Mouse (Mus musculus) right cerebral cortex, adult 2 months (tissue): ENCODE results near the gene Cul4a.

Source experiments
- DNase-seq, 2 experiments: peaks; one replicate each; pipeline ENCODE4 v3.0.0; 2021 to 2022; ENCODE audit warnings: low spot score in 2 of 2

Gene Cul4a

DNA sequence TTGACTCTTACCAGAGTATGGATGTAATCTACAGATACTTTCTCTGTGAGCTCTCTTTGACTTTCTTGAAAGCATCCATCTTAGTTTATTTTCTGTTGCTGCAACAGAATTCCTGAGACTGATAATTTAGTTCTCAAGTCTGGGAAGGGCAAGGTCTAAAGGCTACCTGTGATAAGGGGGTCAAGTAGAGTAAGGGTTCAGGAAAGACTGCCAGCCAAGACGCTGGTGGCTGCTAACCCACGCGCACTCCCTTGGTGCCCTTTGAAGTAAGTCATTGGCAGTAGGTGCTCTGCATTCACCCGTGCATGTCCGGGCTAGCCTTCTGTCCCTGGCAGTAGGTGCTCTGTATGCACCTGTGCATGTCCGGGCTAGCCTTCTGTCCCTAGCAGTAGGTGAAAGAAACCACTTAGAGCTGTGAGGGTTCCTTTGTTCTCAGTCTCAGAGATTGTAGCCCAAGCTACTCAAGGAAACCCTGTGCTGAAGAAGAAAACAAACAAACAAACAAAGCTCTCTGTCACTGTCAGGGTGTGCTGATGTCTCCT, 34.3 kb downstream of the Cul4a start:
- no peak for DNase-seq

DNA sequence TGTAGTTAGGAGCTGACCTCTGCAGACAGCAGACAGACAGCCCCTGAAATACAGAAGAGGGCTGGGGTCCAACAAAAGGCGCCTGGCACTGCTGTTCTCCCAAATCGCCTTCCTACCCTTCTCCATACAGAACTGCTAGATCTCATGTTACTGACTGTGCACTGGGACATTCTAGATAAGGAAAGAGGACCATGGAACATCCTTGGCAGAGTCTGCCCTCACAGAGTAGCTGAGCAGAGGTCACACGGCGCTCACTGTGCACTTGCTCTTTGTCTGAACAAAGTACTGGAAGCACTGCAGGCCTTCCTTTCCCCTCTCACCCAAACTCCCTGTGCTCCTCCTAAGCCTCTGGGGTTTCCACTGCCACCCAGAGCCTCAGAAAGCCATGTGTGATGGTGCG, 36.3 kb downstream of the Cul4a start:
- no peak for DNase-seq

DNA sequence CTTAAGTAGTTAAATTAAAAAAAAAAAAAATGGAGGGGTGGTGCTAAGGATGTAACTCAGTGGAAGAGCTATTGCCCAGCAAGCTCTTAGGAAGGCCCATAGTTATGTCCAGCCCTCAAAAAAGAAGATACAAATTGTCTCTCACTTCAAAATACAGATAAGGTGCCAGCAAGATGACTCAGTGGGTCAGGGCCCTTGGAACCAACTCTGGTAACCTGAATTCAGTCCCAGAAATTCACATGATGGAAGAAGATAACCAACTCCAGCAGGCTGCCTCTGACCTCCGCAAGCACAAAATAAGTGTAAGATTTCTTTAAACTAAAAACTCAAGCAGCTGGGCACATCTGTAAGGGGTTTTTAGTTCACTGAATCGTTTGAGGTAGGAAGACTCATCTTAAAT, 43.1 kb downstream of the Cul4a start:
- DNase-seq: no peak

DNA sequence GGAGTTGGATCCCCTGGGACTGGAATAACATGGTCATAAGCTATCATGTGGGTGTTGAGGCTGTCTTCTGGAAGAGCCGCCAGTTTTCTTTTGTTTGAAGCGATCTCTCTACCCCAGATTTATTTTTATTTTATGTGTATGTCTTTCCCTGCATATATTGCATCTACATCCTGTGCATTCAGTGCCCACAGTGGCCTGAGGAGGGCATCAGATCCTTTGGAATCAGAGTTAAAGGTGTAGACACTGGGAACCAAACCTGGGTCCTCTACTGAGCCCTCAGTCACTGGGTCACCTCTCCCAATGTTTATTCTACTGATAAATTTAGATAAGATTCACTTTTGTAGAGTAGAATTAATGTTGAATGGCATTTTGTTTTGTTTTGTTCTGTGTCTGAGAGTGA, 43.9 kb downstream of the Cul4a start:
- no peak for DNase-seq

DNA sequence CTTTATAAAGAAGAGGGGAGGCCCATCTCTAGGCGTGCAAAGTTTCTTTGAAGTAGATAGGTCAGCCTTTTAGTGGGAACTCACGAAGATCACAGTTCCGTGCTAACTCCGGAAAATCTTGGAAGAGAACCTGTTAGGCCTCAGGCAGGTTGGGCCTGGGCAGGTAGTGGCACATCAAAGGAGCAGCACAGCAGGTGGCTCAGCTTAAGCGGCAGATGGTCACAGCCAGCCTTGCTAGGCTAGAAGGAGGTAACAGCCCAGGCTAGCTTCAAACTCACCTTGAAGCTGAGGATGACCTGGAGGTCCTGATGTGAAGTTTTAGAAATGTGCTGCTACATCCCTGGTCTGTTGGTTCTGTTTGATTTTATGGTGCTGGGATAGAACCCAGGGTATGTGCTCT, 44.4 kb downstream of the Cul4a start:
- DNase-seq: no peak

DNA sequence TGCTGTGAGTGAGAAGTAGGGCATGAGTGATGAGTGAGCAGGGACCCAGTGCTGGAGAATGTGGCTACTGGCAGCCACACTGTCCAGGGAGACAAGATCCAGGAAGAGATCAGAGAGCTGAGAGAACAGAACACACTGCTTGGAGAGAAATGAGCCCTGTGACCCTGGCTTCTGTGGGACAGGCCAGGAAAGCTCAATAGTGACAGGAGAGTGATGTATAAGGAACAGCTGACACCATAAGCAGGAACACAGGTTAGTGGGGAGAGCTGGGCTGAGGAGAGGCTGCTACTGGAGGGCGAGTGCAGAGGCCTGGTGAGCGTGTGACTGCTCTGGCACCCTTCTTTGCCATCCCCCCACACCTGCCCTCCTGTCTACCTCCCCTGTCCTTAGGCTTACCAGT, 45.5 kb downstream of the Cul4a start:
- no peak for DNase-seq

DNA sequence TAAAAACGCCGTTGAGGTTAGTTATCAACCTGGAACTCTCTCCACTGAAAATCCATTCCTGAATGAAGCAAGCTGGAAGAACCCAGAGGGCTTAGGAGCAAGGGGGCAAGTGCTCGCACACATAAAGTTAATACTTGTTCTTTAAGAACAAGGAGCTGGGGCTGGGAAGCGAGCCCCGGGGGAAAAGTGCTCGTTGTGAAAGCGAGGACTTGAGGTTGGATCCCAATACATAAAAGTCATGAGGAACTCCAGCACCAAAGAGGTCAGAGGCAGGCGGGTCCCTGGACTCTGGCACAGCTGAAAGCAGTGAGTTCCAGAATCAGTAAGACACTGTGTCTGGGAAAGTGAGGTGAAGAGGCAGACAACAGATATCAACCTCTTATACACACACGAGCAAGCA, 48.7 kb downstream of the Cul4a start:
- DNase-seq: no peak

DNA sequence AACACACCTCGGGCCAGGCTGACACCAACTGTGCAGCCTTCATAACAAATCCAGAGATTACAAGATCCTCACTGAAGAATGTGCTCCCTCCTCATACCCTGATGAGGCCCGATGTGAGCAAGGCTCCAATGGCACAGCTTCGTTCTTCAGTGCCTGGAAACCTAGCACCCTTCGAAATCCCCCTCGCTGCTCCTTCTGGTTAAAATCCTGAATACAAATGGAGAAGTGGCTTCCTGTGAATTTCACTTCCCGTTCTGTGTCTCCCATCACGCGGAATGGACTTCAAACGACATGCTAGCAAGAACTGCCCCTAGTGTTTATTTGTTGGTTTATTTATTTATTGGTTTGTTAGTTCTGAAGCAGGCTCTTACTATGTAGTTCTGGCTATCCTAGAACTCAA, 49.9 kb downstream of the Cul4a start:
- DNase-seq: no peak

DNA sequence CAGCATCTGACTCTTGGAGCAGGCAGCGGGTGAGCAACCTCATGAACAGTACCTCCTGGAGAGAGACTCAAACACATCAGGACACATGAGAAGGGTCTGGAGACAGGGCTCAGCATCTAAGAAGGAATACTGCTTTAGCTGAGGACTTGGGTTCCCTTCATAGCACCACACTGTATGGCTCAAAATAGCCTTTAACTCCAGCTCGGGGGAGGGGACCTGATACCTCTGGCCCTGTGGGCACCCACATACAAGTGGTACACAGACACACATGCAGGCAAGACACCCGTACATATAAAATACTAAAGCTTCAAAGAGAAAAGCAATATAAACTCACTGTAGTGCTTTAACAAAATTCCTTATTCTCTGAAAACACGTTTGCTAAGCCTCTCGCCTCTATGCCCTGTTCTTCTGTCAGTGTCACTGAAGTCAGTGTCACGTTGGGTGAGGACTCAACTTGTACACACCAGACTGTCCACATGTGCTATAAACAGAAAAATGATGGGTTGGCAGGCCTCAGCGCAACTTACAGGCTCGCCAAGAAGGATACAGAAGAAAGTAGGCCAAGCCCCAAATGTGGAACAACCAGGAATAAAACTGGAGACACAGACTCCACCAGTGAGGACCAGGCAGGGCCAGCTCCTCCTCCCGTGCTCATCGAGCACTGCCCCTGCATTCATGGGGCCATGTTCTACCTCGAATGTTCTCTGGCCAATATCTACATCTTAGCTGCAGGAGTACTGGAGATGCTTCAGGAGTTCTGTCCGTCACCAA, 51.1 kb downstream of the Cul4a start:
- DNase-seq: peak; percentile 24 to 42

DNA sequence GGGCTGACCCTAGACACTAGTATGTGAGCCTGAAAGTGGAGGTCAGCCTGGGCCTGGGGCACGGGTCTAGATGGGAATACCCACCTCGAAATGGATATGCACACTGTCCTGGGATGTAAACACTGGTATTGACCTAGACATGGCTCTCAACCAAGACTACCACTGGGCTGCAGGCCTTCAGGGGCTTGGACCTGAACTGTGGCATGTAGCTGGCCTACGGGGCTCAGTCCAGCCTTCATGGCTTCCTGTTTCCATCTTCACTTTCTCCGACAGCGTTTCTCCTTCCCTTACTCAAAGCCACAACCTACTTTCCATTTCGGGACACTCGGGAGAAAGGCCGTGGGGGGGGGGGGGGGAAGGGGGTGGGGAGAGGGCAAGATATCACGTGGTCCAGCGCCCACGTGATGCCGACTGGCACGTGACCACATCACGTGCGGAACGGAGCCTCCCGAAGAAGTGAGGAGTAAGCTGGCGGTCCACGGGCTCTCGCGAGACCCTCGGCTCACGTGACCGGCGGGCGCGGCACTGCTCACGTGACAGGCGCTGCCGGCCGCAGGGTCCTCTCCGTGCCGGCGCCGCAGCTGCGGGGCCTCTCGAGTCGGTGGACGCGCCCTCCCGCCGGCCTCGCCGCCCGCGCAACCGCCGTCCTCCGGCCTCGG, 53.4 kb downstream of the Cul4a start, which contains the start of gene Lamp1:
Lamp1 (plus strand) TSS at position 444 of the 659 bp plus-strand sequence.
- peak; percentile 98 to 99 for DNase-seq

DNA sequence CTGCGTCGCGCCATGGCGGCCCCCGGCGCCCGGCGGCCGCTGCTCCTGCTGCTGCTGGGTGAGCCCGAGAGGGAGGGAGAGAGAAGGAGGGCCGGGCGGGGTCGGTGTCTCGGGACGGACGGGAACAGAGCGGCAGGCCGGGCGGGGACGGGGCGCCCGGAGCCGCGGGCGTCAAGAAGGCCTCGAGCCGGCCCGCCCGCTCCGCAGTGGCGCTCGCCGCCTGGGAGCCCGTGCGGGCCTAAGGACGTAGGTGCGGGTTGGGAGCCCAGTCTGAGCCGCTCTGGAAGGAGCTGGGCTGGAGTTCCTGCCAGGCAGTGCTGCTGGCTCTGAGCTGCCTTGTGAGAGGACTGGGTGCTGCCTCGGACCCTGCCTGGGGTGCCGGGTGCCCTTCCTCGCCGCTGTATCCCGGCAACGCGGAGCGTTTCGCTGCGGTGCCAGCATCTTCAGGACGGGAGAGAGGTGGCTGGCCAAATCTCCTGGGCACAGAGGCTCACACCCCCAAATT, 54.0 kb downstream of the Cul4a start:
- DNase-seq: no peak

DNA sequence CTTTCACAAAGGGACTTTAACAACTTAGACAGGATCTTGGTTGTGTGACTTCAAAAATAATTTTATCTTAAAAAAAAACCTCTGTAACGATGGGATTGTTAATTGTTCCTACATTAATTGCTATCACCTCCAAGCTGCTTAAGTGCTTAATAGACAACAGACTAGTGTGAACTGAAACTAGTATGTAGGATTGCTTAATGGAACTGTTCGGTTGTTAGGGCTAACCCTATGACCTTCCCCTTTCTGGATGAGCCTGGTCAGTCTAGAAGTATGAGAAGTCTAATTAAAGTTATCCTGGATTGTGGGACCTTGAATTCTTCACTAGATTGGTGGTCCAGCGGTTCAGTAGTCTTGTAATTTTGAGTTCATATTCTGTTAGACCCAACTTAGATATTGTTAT, 55.3 kb downstream of the Cul4a start:
- no peak for DNase-seq

DNA sequence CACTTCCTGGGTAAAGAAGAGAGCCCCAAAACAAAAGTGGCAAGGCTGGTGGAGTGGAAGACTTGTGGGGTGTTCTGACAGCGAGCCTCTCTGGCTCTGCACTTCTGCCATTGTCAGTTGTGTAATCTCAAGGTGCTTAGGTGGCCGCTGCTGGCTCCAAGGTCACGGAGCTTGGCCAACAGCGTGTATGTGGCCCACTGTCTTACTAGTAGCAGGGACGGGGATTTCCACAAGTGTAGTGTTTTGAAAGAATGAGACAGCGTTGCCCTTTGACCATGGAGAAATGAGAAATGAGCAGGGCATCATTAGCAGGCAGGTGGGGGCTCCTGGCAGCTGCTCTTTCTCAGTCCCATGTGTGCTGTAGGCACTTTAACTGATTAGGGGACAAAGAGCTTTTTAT, 56.7 kb downstream of the Cul4a start:
- DNase-seq: no peak

DNA sequence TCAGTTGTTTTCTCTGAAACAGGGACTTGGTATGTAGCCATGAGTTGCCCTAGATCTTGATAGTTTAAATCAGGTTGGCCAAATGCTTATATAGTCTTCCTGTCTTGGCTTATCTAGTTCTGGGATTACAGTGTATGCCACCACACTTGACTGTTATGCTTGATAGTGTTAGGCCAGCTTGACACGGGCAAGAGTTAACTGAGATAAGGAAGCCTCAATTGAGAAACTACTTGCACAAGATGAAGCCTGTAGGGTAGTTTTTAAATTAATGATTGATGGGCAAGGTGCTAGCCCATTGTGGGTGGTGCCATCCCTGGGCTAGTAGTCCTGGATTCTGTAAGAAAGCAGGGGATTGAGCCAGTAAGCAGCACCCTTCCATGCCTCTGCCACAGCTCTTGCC, 58.1 kb downstream of the Cul4a start:
- DNase-seq: no peak

DNA sequence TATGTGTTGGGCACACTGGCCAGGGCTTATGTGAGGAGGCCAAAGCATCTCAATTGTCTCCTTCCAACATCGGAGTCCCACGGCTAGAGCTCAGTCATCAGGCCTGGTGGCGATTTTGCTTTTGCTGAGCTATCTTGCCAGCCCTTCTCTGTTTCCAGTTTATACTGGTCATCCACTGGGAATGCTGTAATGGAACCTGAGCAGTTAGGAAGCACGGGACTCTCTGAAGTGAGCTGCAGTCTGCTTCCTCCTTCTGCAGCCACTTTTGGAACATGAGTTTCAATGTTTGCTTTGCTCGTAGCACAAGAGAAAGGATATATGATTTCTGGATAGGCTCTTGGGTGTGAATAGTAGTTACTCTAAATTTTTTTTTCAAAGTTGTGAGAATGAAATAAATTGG, 58.9 kb downstream of the Cul4a start:
- DNase-seq: no peak

DNA sequence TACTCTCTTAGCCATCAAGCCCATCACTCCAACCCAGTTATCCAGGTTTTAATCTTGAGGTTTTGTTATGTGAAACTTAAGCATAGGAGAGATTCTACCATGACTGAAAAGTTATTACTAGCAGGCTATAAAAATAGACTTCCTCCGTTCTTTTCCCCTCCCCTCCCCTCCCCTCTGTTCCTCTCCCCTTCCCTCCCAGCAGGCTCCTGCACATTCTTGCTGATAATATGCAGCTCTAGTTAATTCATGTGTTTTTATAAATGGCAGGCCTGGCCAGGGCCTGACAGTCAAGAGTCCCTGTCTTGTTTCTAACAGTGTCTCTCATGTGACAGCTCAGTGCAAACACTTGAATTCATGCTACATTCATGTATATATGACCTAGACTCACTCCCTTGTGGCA, 65.1 kb downstream of the Cul4a start:
- no peak for DNase-seq

DNA sequence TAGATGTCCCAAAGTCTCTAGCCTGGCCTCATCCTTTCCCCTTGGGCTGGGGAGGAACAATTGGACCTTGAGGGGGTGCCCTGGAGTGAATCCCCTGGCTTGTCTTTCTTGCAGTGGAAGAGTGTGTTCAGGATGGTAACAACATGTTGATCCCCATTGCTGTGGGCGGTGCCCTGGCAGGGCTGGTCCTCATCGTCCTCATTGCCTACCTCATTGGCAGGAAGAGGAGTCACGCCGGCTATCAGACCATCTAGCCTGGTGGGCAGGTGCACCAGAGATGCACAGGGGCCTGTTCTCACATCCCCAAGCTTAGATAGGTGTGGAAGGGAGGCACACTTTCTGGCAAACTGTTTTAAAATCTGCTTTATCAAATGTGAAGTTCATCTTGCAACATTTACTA, 68.9 kb downstream of the Cul4a start:
- no peak for DNase-seq

DNA sequence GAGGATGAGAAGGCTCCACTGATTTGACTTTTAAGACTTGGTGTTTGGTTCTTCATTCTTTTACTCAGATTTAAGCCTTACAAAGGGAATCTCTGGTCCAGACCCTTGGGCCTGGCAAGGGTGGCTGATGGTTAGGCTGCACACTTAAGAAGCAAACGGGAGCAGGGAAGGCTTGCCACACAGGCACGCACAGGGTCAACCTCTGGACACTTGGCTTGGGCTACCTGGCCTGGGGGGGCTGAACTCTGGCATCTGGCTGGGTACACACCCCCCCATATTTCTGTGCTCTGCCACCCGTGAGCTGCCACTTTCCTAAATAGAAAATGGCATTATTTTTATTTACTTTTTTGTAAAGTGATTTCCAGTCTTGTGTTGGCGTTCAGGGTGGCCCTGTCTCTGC, 69.4 kb downstream of the Cul4a start:
- no peak for DNase-seq

DNA sequence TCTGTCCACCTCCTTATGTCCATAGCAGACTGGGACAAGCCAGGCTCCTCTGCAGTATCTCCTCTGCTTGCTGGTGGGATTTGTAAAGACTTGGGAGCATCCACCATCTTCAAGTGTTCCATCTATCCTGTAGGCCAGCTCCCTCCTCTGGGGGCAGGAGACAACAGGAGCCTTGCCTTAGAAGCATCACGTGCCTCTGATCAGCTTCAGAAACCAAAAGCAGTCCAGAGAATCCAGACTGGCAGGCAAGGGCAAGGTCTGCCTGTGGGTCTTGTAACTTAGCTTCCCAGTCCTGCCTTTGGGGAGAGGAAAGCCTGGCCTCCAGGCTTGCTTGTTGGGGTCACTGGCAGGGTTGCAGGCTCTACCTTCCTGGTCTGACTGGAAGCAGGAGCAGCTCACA, 70.2 kb downstream of the Cul4a start:
- DNase-seq: no peak

DNA sequence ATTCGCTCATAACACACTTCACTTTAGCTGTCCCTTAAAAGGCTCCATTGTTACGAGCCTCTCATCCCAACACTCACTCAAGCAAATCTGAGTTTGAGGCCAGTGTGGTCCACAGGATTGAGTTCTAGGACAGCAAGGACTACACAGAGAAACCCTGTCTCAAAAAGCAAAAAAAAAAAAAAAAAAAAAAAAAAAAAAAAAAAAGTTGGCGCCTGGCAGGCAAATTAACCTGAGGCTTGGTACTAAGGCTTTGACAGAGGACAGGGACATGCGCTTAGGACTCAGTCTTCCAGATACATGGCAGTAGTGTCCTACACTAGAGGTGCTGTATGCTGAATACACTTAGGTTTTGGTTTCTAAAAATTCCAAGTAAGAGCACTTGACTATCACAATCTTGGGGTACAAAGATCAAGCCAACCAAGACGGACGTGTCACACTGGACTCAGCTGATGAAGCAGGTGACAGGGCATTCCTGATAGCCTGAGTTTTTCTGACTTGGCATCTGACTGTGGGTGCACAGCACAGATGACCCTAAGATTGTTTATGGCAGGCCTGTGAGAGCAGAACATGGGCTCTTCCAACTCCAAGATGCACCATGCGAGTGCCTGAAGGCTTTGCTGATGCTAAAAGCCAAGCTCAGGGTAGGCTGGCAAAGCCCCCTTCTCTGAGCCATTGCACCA, 71.9 kb downstream of the Cul4a start:
- no peak for DNase-seq

DNA sequence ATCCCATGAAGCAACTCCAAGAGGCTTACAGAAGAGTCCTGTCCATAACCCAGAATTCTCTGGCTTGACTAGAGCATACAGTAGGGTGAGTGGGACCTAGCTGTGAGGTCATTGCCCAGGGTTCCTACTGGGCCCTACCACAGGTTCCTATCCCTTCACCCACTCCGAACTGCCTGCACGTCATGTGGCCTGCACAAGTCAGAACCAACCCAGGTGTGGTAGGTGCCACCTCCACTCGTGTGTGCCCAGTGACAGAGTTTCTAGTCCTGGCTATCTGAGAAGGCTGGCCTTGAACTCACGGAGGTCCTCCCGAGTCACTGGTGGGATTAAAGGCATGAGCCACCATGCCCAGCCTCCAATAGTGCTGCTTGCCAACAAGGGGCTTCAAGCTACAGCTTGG, 72.7 kb downstream of the Cul4a start:
- no peak for DNase-seq

DNA sequence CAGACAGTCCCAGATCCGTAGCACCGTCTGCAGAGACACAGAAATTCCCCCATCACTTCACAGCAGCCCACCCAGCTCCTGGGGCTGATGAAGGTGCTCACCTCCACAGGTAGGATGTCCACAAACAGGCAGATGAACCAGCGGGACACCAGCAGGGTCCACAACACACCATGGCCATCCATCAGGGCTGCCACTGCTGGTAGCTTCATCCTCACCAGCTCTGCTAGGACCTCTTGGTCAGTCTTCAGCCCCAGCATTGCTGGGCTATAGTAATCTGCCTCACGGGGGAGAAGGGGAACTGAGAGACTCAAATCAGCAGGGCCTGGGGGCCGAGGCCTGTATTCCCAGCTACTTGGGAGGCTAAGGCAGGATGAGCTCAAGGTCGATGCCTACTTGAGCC, 74.1 kb downstream of the Cul4a start:
- DNase-seq: no peak

DNA sequence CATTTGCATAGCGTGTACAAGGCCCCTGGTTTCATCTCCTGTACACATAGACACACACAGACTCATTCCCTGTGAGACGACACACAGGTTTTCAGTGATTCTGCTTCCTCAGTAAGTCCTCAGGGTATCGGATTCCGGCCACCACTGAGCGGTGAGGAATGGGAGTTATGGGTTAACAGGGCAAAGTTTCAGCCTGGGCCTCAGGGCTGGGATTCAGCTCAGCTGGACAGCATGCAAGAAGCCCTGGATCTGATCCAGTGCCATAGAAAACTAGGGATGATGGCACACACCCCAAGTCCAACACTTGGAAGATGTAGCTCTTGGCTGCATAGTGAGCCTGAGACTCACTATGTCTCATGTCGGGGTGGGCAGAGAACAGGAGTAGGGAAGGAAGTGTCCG, 74.5 kb downstream of the Cul4a start:
- DNase-seq: no peak
